Mouse (Mus musculus) kidney, embryonic 16.5 days (tissue): ENCODE results near the gene Ap1s1. TPM values are rescaled to one million over a fixed set of nuclear protein-coding genes. Genes with fewer than 3 reads are reported as not detected.

Experiments used
- ATAC-seq: fragments of 200-750 bp; cut with Nextera tagmentation; 2 replicates; pipeline ENCODE4 v1.8.0; 2017; ENCODE audit warnings: moderate TSS enrichment; ENCODE audit not compliant: low FRiP score, low TSS enrichment
- H3K27ac ChIP-seq: fragments of 300-500 bp; sonication (generic); 2 replicates; pipeline ENCODE4 v1.5.1; 2014; ENCODE audit warnings: low read length
- H3K27me3 ChIP-seq: fragments of 300-500 bp; sonication (generic); 2 replicates; pipeline ENCODE4 v1.6.1; 2014; ENCODE audit warnings: low read length, control low read depth, mixed read lengths; ENCODE audit not compliant: insufficient read depth
- H3K36me3 ChIP-seq: fragments of 300-500 bp; sonication (generic); 2 replicates; pipeline ENCODE4 v1.6.1; 2014; ENCODE audit warnings: low read length, control low read depth, mixed read lengths; ENCODE audit not compliant: insufficient read depth
- H3K4me1 ChIP-seq: fragments of 300-500 bp; sonication (generic); 2 replicates; pipeline ENCODE4 v1.6.1; 2014; ENCODE audit warnings: low read length, control low read depth, mixed read lengths; ENCODE audit not compliant: insufficient read depth
- H3K4me2 ChIP-seq: fragments of 300-500 bp; sonication (generic); replicated peaks from 2 replicates; pipeline ENCODE4 v1.6.1; 2014; ENCODE audit warnings: low read depth, low read length
- H3K4me3 ChIP-seq: fragments of 300-500 bp; sonication (generic); 2 replicates; pipeline ENCODE4 v1.5.1; 2014; ENCODE audit warnings: mild to moderate bottlenecking, low read length
- H3K9ac ChIP-seq: fragments of 300-500 bp; sonication (generic); replicated peaks from 2 replicates; pipeline ENCODE4 v1.6.1; 2014; ENCODE audit warnings: low read length
- H3K9me3 ChIP-seq: fragments of 300-500 bp; sonication (generic); 2 replicates; pipeline ENCODE4 v1.6.1; 2016; ENCODE audit warnings: low read length, control low read depth
- WGBS: fragments of 180-500 bp; shearing (Covaris S2); extraction: QIAGEN DNeasy Blood & Tissue Kit; methylation state at CpG from one replicate; pipeline ENCODE4 v1.1.7; 2014; 5-methylcytosine and 5-hydroxymethylcytosine counted together
- polyA plus RNA-seq: library from polyadenylated mRNA; unstranded; fragments of >200 nt; fragmentation: Nextera tagmentation; extraction: Ambion mirVana; gene quantifications from 2 replicates; pipeline ENCODE4 v1.2.1, GENCODE M21; 2015

Gene Ap1s1
- polyA plus RNA-seq, 1 experiment from 2014 or later, result 201 TPM

GRCm38 (mm10) chr5:137068711-137069110 is 22.8 kb upstream of the Ap1s1 start:
- Histone ChIP-seq H3K4me1 (peaks cover 15% of the 10 kb centered on the region), H3K4me3 (no peak overlapping the region), H3K27ac (no peak overlapping the region), H3K9ac (no peak overlapping the region), H3K9me3 (no peaks in the 10 kb centered on the region), H3K4me2 (no peak overlapping the region), H3K36me3 (no peaks in the 10 kb centered on the region), H3K27me3 (no peaks in the 10 kb centered on the region)
- WGBS, result 71% methylated on average over 4 of the region's 4 CpGs
- ATAC-seq, result no peak

GRCm38 (mm10) chr5:137065923-137066322 is 20.0 kb upstream of the Ap1s1 start:
- Histone ChIP-seq H3K36me3 (no peaks in the 10 kb centered on the region), H3K27ac (no peak overlapping the region), H3K9ac (no peak overlapping the region), H3K27me3 (no peaks in the 10 kb centered on the region), H3K4me2 (no peak overlapping the region), H3K4me3 (no peak overlapping the region), H3K9me3 (no peaks in the 10 kb centered on the region), H3K4me1 (no peaks in the 10 kb centered on the region)
- ATAC-seq, result no peak
- 74% methylated on average over 8 of the region's 8 CpGs for WGBS

DNA sequence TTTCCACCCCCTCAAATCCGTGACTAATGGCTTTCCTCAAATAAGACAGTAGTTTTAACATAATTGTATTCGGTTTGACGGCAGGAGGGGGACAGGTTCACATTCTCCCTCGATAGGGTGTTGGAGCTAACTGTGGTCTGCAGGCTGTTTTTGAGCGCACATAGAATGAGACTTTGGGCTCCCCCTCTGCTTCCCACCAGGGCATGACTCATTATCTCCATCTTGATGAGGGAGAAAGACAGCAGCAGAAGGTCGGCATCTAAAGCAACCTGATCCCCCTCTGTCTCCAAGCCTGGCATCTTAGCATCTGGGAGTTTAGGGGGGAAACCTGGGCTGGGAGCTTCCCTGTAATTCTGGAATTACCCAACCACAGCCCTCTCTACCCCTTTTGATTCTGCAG is 19.5 kb upstream of the Ap1s1 start:
- H3K9ac ChIP-seq, result no peak overlapping the region
- H3K4me2 ChIP-seq, result no peak overlapping the region
- H3K27me3 ChIP-seq, result no peaks in the 10 kb centered on the region
- ATAC-seq, result no peak
- no peak overlapping the region for H3K4me3 ChIP-seq
- no peak overlapping the region for H3K27ac ChIP-seq
- WGBS, result 63% methylated on average over 6 of the region's 6 CpGs
- H3K36me3 ChIP-seq, result no peaks in the 10 kb centered on the region
- H3K9me3 ChIP-seq, result no peaks in the 10 kb centered on the region
- H3K4me1 ChIP-seq, result no peaks in the 10 kb centered on the region

- H3K27ac ChIP-seq, result no peak overlapping the region
- WGBS, result 82% methylated on average over 5 of the region's 5 CpGs
- H3K4me3 ChIP-seq, result no peak overlapping the region
- ATAC-seq, result no peak
- H3K4me1 ChIP-seq, result no peaks in the 10 kb centered on the region
- no peaks in the 10 kb centered on the region for H3K36me3 ChIP-seq
- H3K9ac ChIP-seq, result no peak overlapping the region
- H3K27me3 ChIP-seq, result no peaks in the 10 kb centered on the region
- no peaks in the 10 kb centered on the region for H3K9me3 ChIP-seq
- no peak overlapping the region for H3K4me2 ChIP-seq
Observed at GRCm38 (mm10) chr5:137062601-137063000, 16.7 kb upstream of the Ap1s1 start.

DNA sequence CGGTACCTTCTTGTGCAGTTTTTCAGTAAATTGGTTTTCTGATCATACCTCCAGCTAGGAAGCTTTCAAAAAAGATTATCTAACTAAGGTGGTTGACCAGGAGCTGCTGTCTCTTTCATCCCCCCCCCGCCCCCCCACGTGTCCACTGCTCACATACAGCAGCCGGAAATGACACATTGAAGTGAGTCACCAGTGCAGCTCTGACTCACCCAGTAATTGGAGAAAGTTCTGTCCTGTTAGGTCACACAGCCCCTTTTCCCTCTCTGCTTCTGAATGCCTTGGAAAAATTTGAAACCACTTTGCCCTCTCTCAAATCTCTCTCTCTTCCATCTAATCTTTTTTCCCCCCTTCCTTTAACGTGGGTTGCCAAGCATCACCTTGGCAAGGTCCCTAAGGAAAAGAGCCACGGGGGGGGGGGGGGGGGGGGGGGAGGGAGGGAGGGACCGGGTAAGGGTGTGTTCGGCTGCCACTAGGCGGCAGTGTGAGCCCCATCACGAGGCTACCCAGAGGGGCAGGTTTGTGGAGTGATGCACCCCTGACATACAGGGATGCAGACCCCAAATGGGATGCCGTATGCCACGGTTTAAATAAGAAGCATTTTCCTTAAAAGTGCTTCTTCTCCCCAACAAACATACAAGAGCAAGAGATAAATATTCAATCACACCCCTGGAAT is 16.0 kb upstream of the Ap1s1 start:
- H3K9me3 ChIP-seq, result no peaks in the 10 kb centered on the region
- ATAC-seq, result no peak
- H3K4me1 ChIP-seq, result no peaks in the 10 kb centered on the region
- H3K4me3 ChIP-seq, result no peak overlapping the region
- H3K27me3 ChIP-seq, result no peaks in the 10 kb centered on the region
- H3K9ac ChIP-seq, result no peak overlapping the region
- H3K27ac ChIP-seq, result no peak overlapping the region
- no peak overlapping the region for H3K4me2 ChIP-seq
- 24% methylated on average over 10 of the region's 12 CpGs for WGBS
- no peaks in the 10 kb centered on the region for H3K36me3 ChIP-seq

DNA sequence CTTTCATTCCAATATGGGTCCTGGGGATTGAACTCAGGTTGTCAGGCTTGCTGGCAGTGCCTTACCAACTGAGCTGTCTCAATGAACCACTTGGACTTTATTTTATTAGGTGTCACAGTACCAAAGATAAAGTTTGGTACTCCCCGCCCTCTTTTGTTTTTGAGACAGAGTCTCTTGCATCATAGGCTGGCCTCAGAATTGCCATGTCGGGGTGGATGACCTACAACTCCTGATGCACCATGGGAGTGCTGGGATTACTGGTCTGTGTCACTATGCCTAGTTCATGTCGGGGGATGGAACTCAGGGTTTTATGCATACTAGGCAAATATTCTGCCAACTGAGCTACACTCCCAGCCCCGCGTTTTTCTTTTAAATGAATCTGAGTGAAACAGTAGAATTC is 8.9 kb upstream of the Ap1s1 start:
- H3K4me3 ChIP-seq, result no peak overlapping the region
- H3K9me3 ChIP-seq, result 0 out of 2 replicates have a peak, but pooled peaks cover 3% of the 10 kb centered on the region
- no peak for ATAC-seq
- no peak overlapping the region for H3K9ac ChIP-seq
- no peak overlapping the region for H3K27ac ChIP-seq
- no peaks in the 10 kb centered on the region for H3K27me3 ChIP-seq
- no peak overlapping the region for H3K4me2 ChIP-seq
- no peaks in the 10 kb centered on the region for H3K36me3 ChIP-seq
- WGBS, result 86% methylated on average over 5 of the region's 5 CpGs
- H3K4me1 ChIP-seq, result no peaks in the 10 kb centered on the region

GRCm38 (mm10) chr5:137054299-137054698 is 8.4 kb upstream of the Ap1s1 start:
- H3K4me2 ChIP-seq, result no peak overlapping the region
- H3K4me1 ChIP-seq, result no peaks in the 10 kb centered on the region
- ATAC-seq, result no peak
- H3K9ac ChIP-seq, result no peak overlapping the region
- H3K4me3 ChIP-seq, result no peak overlapping the region
- H3K9me3 ChIP-seq, result 0 out of 2 replicates have a peak, but pooled peaks cover 3% of the 10 kb centered on the region
- no peak overlapping the region for H3K27ac ChIP-seq
- H3K27me3 ChIP-seq, result no peaks in the 10 kb centered on the region
- no peaks in the 10 kb centered on the region for H3K36me3 ChIP-seq
- WGBS, result 80% methylated on average over 7 of the region's 7 CpGs

- ATAC-seq, result no peak
- no peak overlapping the region for H3K9ac ChIP-seq
- H3K4me3 ChIP-seq, result no peak overlapping the region
- WGBS, result 76% methylated on average over 5 of the region's 5 CpGs
- no peaks in the 10 kb centered on the region for H3K27me3 ChIP-seq
- H3K9me3 ChIP-seq, result 0 out of 2 replicates have a peak, but pooled peaks cover 3% of the 10 kb centered on the region
- no peak overlapping the region for H3K27ac ChIP-seq
- no peaks in the 10 kb centered on the region for H3K4me1 ChIP-seq
- no peaks in the 10 kb centered on the region for H3K36me3 ChIP-seq
- H3K4me2 ChIP-seq, result no peak overlapping the region
Observed at GRCm38 (mm10) chr5:137051914-137052505, 6.1 kb upstream of the Ap1s1 start.

DNA sequence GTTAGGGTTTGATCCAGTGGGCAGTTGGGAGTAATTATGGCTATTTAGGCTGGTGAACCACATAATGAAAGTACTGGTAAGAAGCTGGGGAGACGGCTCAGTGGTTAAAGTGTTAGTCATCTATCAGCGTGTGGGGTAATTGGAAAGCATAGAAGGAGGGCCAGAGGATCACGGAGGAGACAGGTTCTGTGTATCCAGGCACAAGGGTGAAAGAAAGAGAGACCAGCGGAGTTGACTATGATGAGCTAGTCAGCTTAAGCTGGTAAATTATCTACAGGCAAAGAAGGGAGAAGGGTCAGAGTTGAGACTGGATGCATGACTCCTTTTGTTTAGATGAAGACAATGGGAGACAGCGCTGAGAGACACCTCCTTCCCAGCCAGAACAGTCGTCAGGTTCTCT is 5.2 kb upstream of the Ap1s1 start:
- H3K27ac ChIP-seq, result no peak overlapping the region
- 0 out of 2 replicates have a peak, but pooled peaks cover 3% of the 10 kb centered on the region for H3K9me3 ChIP-seq
- no peak overlapping the region for H3K9ac ChIP-seq
- H3K36me3 ChIP-seq, result no peaks in the 10 kb centered on the region
- H3K27me3 ChIP-seq, result no peaks in the 10 kb centered on the region
- WGBS, result 55% methylated on average over 6 of the region's 6 CpGs
- no peak overlapping the region for H3K4me3 ChIP-seq
- H3K4me1 ChIP-seq, result 0 out of 2 replicates have a peak, but pooled peaks cover 3% of the 10 kb centered on the region
- H3K4me2 ChIP-seq, result no peak overlapping the region
- ATAC-seq, result no peak

DNA sequence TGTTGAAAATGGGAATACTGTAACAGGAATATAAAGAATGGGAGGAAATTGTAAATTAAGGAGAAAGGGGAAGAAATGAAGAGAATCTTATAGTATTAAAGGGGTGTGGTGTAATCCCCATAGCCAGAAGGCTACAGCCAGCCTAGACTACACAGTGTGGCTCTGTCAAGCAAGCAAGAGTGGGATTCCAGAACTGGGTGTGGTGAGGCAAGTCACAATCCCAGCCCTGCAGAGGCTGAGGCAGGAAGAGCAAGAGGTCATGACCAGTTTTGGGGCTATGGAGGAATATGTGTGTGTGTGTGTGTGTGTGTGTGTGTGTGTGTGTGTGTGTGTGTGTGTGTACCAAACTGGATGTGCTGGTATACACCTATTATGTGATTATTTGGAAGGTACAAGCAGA is 1.1 kb upstream of the Ap1s1 start:
- H3K4me1 ChIP-seq, result peaks cover 12% of the 10 kb centered on the region
- no peaks in the 10 kb centered on the region for H3K27me3 ChIP-seq
- H3K4me3 ChIP-seq, result no peak overlapping the region
- peaks cover 5% of the 10 kb centered on the region; the same call in 1 of the 2 replicates for H3K36me3 ChIP-seq
- ATAC-seq, result no peak
- no peaks in the 10 kb centered on the region for H3K9me3 ChIP-seq
- no peak overlapping the region for H3K27ac ChIP-seq
- no peak overlapping the region for H3K9ac ChIP-seq
- no peak overlapping the region for H3K4me2 ChIP-seq
